8 mouse cellular contexts compared by ENCODE assay signal in the genomic region with DNA sequence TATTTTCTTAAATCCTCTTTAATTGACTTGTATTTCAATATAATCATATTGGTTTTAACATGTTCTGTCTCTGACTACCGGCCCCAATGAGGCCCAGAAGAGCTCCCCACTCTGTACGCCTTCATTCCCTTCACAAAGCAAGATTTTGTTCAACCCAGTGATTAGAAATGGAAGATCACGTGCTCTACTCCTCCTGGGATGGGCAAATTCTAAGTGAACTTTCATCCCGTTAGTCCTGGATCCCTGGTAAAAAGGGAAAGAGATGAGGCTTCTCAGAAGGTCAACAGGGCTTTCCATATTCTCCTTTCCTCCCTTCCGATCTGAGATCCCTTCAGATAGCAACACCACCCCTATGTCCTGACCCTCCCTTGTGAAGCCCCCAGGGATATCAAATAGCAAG. TPM values are rescaled to one million over a fixed set of nuclear protein-coding genes. Genes with fewer than 3 reads are reported as not detected.
A peak's percentile ranks its signal among the peaks of the same experiment; 100 is the strongest.
DNase-seq lines count a peak whose midpoint lies in the region; ATAC-seq and TF ChIP-seq lines count a peak whose summit lies in the region.

No protein-coding gene starts in this region.

- H3K36me3 ChIP-seq in hindbrain, embryonic 14.5 days (replicated peaks; ENCODE audit: control insufficient read depth, insufficient read depth) = no peaks in the 10 kb centered on the region
- no peaks in the 10 kb centered on the region for H3K36me3 ChIP-seq in midbrain, embryonic 15.5 days (replicated peaks)

- no peak for TF ChIP-seq POLR2A in brain, embryonic 14.5 days (IDR thresholded peaks at IDR 0.05; ENCODE audit: borderline replicate concordance, extremely low read depth, insufficient read depth, insufficient read length, poor library complexity, severe bottlenecking)

- no peak overlapping the region for H3K9ac ChIP-seq in hindbrain, embryonic 14.5 days
- no peak overlapping the region for H3K9ac ChIP-seq in midbrain, embryonic 15.5 days

- H3K4me3 ChIP-seq in hindbrain, embryonic 14.5 days (replicated peaks; ENCODE audit: low read length) = no peak overlapping the region
- no peak overlapping the region for H3K4me3 ChIP-seq in midbrain, embryonic 15.5 days

- H3K4me1 ChIP-seq in hindbrain, embryonic 14.5 days (replicated peaks; ENCODE audit: control insufficient read depth, insufficient read depth, low read length) = 0 out of 2 replicates have a peak, but pooled peaks cover 3% of the 10 kb centered on the region
- peaks cover 2% of the 10 kb centered on the region; the same call in 1 of the 2 replicates for H3K4me1 ChIP-seq in midbrain, embryonic 15.5 days

- 0 out of 2 replicates have a peak overlapping the region, but pooled peaks have one; percentile 10 for H3K4me2 ChIP-seq in hindbrain, embryonic 14.5 days (replicated peaks)
- H3K4me2 ChIP-seq in midbrain, embryonic 15.5 days = no peak overlapping the region

- TF ChIP-seq CTCF in brain, embryonic 14.5 days (IDR thresholded peaks at IDR 0.05; ENCODE audit: borderline replicate concordance, extremely low read depth, insufficient read depth, insufficient read length) = no peak

- 13% methylated on average over 5 of the region's 5 CpGs for WGBS in hindbrain, embryonic 14.5 days
- 17% methylated on average over 5 of the region's 5 CpGs for WGBS in midbrain, embryonic 15.5 days

- ATAC-seq in hindbrain, embryonic 14.5 days (ENCODE audit: low FRiP score) = no peak
- ATAC-seq in midbrain, embryonic 15.5 days (replicated peaks) = no peak
- no peak for ATAC-seq in megakaryocyte progenitor cell, adult 5-6 weeks (replicated peaks; ENCODE audit: poor library complexity)

- H3K27me3 ChIP-seq in hindbrain, embryonic 14.5 days (ENCODE audit: control insufficient read depth, insufficient read depth, low read length) = no peaks in the 10 kb centered on the region
- H3K27me3 ChIP-seq in midbrain, embryonic 15.5 days (replicated peaks) = 0 out of 2 replicates have a peak, but pooled peaks cover 3% of the 10 kb centered on the region

- H3K9me3 ChIP-seq in hindbrain, embryonic 14.5 days (ENCODE audit: control insufficient read depth, low read length) = no peaks in the 10 kb centered on the region
- H3K9me3 ChIP-seq in midbrain, embryonic 15.5 days = no peaks in the 10 kb centered on the region

- DNase-seq in kidney, adult 9 months = peak; percentile 65
- no peak for DNase-seq in kidney, postnatal 4 days
- peak; percentile 30 for DNase-seq in brain, embryonic 14.5 days (ENCODE audit: low read depth)
- DNase-seq in hindbrain, embryonic 14.5 days (ENCODE audit: low spot score) = no peak
- DNase-seq in left cerebral cortex, postnatal 10 days (ENCODE audit: extremely low spot score in 1 of 2, low spot score in 2 of 2) = no peak
- no peak for DNase-seq in cerebellum, adult 8-10 months

- intact Hi-C loops in left cerebral cortex, postnatal 10 days (cut with DNase I) = no loop called here

- H3K27ac ChIP-seq in hindbrain, embryonic 14.5 days = peak overlapping the region; percentile 72
- 0 out of 2 replicates have a peak overlapping the region, but pooled peaks have one; percentile 21 for H3K27ac ChIP-seq in midbrain, embryonic 15.5 days

RNA-seq across cellular contexts. Expression of a gene that starts 4.3 kb away (rescaled TPM):
- polyA plus RNA-seq in brain, embryonic 14.5 days (2012; rRNA removed) = 27.2 and 29.3 TPM in 2 replicates
- 26.9 and 37.2 TPM in 2 replicates for polyA plus RNA-seq in hindbrain, embryonic 14.5 days (2014; fragmentation: Nextera tagmentation; extraction: Ambion mirVana)
- 27.4 and 30.7 TPM in 2 replicates for polyA plus RNA-seq in midbrain, embryonic 15.5 days (2015; fragmentation: Nextera tagmentation; extraction: Ambion mirVana)
- total RNA-seq in megakaryocyte progenitor cell, adult 5-6 weeks (2015) = 13.8 and 15.8 TPM in 2 replicates
- total RNA-seq in megakaryocyte progenitor cell, adult 5-6 weeks (2017) = 13.2 and 15.8 TPM in 2 replicates
- 10 to 100 TPM; 26.4 to 28.3 TPM for total RNA-seq in left cerebral cortex, postnatal 10 days (2021)

RNA-seq across cellular contexts. Expression of a gene that starts 15.3 kb away (rescaled TPM):
- polyA plus RNA-seq in brain, embryonic 14.5 days (2012; rRNA removed) = 67.7 and 79.6 TPM in 2 replicates
- polyA plus RNA-seq in hindbrain, embryonic 14.5 days (2014; fragmentation: Nextera tagmentation; extraction: Ambion mirVana) = 102 and 117 TPM in 2 replicates
- 86.5 and 103 TPM in 2 replicates for polyA plus RNA-seq in midbrain, embryonic 15.5 days (2015; fragmentation: Nextera tagmentation; extraction: Ambion mirVana)
- total RNA-seq in megakaryocyte progenitor cell, adult 5-6 weeks (2015) = 0.88 TPM in 1 of 2 replicates, not detected in the other
- total RNA-seq in megakaryocyte progenitor cell, adult 5-6 weeks (2017) = 1.9 TPM in 1 of 2 replicates, not detected in the other
- 10 to 100 TPM; 57.4 to 59.1 TPM for total RNA-seq in left cerebral cortex, postnatal 10 days (2021)

RNA-seq across cellular contexts. Expression of a gene that starts 23.0 kb away (rescaled TPM):
- 55.2 and 69.3 TPM in 2 replicates for polyA plus RNA-seq in brain, embryonic 14.5 days (2012; rRNA removed)
- polyA plus RNA-seq in hindbrain, embryonic 14.5 days (2014; fragmentation: Nextera tagmentation; extraction: Ambion mirVana) = 122 and 133 TPM in 2 replicates
- 123 and 124 TPM in 2 replicates for polyA plus RNA-seq in midbrain, embryonic 15.5 days (2015; fragmentation: Nextera tagmentation; extraction: Ambion mirVana)
- total RNA-seq in megakaryocyte progenitor cell, adult 5-6 weeks (2015) = 261 and 263 TPM in 2 replicates
- total RNA-seq in megakaryocyte progenitor cell, adult 5-6 weeks (2017) = 70.4 and 86.9 TPM in 2 replicates
- total RNA-seq in left cerebral cortex, postnatal 10 days (2021) = 10 to 100 TPM; 80.9 to 82.0 TPM

RNA-seq across cellular contexts. Expression of a gene that starts 29.8 kb away (rescaled TPM):
- 4.0 and 5.3 TPM in 2 replicates for polyA plus RNA-seq in brain, embryonic 14.5 days (2012; rRNA removed)
- 5.3 and 6.0 TPM in 2 replicates for polyA plus RNA-seq in hindbrain, embryonic 14.5 days (2014; fragmentation: Nextera tagmentation; extraction: Ambion mirVana)
- polyA plus RNA-seq in midbrain, embryonic 15.5 days (2015; fragmentation: Nextera tagmentation; extraction: Ambion mirVana) = 7.7 and 10.7 TPM in 2 replicates
- not detected in 2 replicates for total RNA-seq in megakaryocyte progenitor cell, adult 5-6 weeks (2015)
- total RNA-seq in megakaryocyte progenitor cell, adult 5-6 weeks (2017) = not detected in 2 replicates
- total RNA-seq in left cerebral cortex, postnatal 10 days (2021) = 1 to 10 TPM; 4.2 to 4.5 TPM

RNA-seq across cellular contexts. Expression of a gene that starts 48.3 kb away (rescaled TPM):
- polyA plus RNA-seq in brain, embryonic 14.5 days (2012; rRNA removed) = 0.53 and 0.79 TPM in 2 replicates
- polyA plus RNA-seq in hindbrain, embryonic 14.5 days (2014; fragmentation: Nextera tagmentation; extraction: Ambion mirVana) = 0.42 and 0.91 TPM in 2 replicates
- 0.93 and 1.3 TPM in 2 replicates for polyA plus RNA-seq in midbrain, embryonic 15.5 days (2015; fragmentation: Nextera tagmentation; extraction: Ambion mirVana)
- 1.1 and 2.0 TPM in 2 replicates for total RNA-seq in megakaryocyte progenitor cell, adult 5-6 weeks (2015)
- 1.2 and 1.3 TPM in 2 replicates for total RNA-seq in megakaryocyte progenitor cell, adult 5-6 weeks (2017)
- total RNA-seq in left cerebral cortex, postnatal 10 days (2021) = under 1 TPM; 0.15 to 0.41 TPM

Comparison
In these comparisons a context has a peak if more than half of its experiments do, and no peak if none do; other contexts are left out.
1. DNase-seq: peak in kidney, adult 9 months (single experiment) and brain, embryonic 14.5 days (single experiment); none in kidney, postnatal 4 days (0 of 2), hindbrain, embryonic 14.5 days (single experiment), left cerebral cortex, postnatal 10 days (0 of 2) and cerebellum, adult 8-10 months (single experiment).